Mouse (Mus musculus) intestine, postnatal 0 days (tissue): ENCODE data around the gene Olfr1331. TPM values are rescaled to one million over a fixed set of nuclear protein-coding genes. Genes with fewer than 3 reads are reported as not detected.
"Not testable (repeated sequence)": the region's sequence is repeated elsewhere in the genome, so short reads cannot be mapped to it uniquely, and the experiment has no call there.

ENCODE experiments used
- ATAC-seq: fragments of 200-750 bp; cut with Nextera tagmentation; 2 replicates; pipeline ENCODE4 v1.8.0; 2017; ENCODE audit warnings: mild to moderate bottlenecking, moderate TSS enrichment, moderate library complexity
- H3K27ac ChIP-seq: fragments of 300-500 bp; sonication (generic); 2 replicates; pipeline ENCODE4 v1.5.1; 2014; ENCODE audit warnings: mild to moderate bottlenecking, low read depth, low read length, moderate library complexity
- H3K27me3 ChIP-seq: fragments of 300-500 bp; sonication (generic); replicated peaks from 2 replicates; pipeline ENCODE4 v1.6.1; 2014; ENCODE audit warnings: low read length, mixed read lengths; ENCODE audit not compliant: control insufficient read depth, insufficient read depth
- H3K36me3 ChIP-seq: fragments of 300-500 bp; sonication (generic); 2 replicates; pipeline ENCODE4 v1.6.1; 2014; ENCODE audit warnings: mild to moderate bottlenecking, moderate library complexity; ENCODE audit not compliant: control insufficient read depth, insufficient read depth
- H3K4me1 ChIP-seq: fragments of 300-500 bp; sonication (generic); replicated peaks from 2 replicates; pipeline ENCODE4 v1.6.1; 2014; ENCODE audit warnings: antibody characterized with exemption, low read length, mixed read lengths; ENCODE audit not compliant: control insufficient read depth, insufficient read depth
- H3K4me2 ChIP-seq: fragments of 300-500 bp; sonication (generic); replicated peaks from 2 replicates; pipeline ENCODE4 v1.6.1; 2014; ENCODE audit warnings: low read depth, mild to moderate bottlenecking, moderate library complexity
- H3K4me3 ChIP-seq: fragments of 300-500 bp; sonication (generic); 2 replicates; pipeline ENCODE4 v1.5.1; 2014; ENCODE audit warnings: low read depth, low read length
- H3K9ac ChIP-seq: fragments of 300-500 bp; sonication (generic); 2 replicates; pipeline ENCODE4 v1.6.1; 2014; ENCODE audit warnings: mild to moderate bottlenecking, low read depth, low read length
- H3K9me3 ChIP-seq: fragments of 300-500 bp; sonication (generic); 2 replicates; pipeline ENCODE4 v1.6.1; 2016; ENCODE audit warnings: mixed run types; ENCODE audit not compliant: control insufficient read depth
- CTCF ChIP-seq: sonication (generic); IDR thresholded peaks from 2 replicates; pipeline ENCODE4 v1.5.1; 2016; ENCODE audit warnings: low read depth, mild to moderate bottlenecking, control low read depth, antibody characterized with exemption, moderate library complexity
- WGBS: fragments of 180-500 bp; shearing (Covaris S2); extraction: QIAGEN DNeasy Blood & Tissue Kit; methylation state at CpG from one replicate; pipeline ENCODE4 v1.1.7; 2014; 5-methylcytosine and 5-hydroxymethylcytosine counted together
- polyA plus RNA-seq: library from polyadenylated mRNA; unstranded; fragments of >200 nt; fragmentation: Nextera tagmentation; extraction: Ambion mirVana; gene quantifications from 2 replicates; pipeline ENCODE4 v1.2.1, GENCODE M21; 2015

Olfr1331 gene
- polyA plus RNA-seq, 1 experiment from 2014 or later, result not detected

DNA sequence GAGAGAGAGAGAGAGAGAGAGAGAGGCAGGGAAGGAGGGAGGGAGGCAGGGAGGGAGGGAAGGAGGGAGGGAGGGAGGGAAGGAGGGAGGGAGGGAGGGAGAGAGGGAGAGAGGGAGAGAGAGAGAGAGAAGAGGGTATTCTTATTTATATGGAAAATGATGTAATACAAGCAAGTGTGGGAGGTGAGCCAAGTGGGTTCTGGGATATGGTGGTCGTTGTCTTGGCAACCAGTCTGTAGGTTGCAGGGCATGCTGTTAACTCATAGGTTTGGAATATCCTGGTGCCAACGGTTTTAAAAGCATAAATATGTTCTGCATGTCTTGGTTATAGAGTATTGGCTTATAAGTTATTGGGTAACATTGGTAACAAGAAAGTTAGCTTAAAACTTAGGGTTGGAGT lies 37.5 kb downstream of the Olfr1331 start:
- 58% methylated on average over 2 of the region's 2 CpGs for WGBS
- ATAC-seq, result no peak
- H3K36me3 ChIP-seq, result no peaks in the 10 kb centered on the region
- no peak overlapping the region for H3K4me2 ChIP-seq
- no peaks in the 10 kb centered on the region for H3K4me1 ChIP-seq
- no peak overlapping the region for H3K4me3 ChIP-seq
- no peaks in the 10 kb centered on the region for H3K9me3 ChIP-seq
- H3K27ac ChIP-seq, result no peak overlapping the region
- no peaks in the 10 kb centered on the region for H3K27me3 ChIP-seq
- H3K9ac ChIP-seq, result no peak overlapping the region
- TF ChIP-seq CTCF, result no peak

GRCm38 (mm10) chr4:118917365-118917764 lies 52.9 kb downstream of the Olfr1331 start, which contains the start of gene Olfr1329:
Olfr1329 (minus strand) TSS chr4:118917465.
- WGBS, result 70% methylated on average over 2 of the region's 2 CpGs
- H3K9ac ChIP-seq, H3K4me3 ChIP-seq, ATAC-seq, H3K27me3 ChIP-seq, H3K9me3 ChIP-seq, H3K36me3 ChIP-seq, H3K4me2 ChIP-seq, H3K4me1 ChIP-seq, H3K27ac ChIP-seq: not testable (repeated sequence)

Other genes with a start within 250 kb of the Olfr1331 start
- 0.29 and 0.42 TPM in 2 replicates for gene Cfap57, start 243.9 kb upstream of the Olfr1331 start, polyA plus RNA-seq
- gene Ebna1bp2, start 243.8 kb upstream of the Olfr1331 start, polyA plus RNA-seq, result 76.2 and 79.9 TPM in 2 replicates
- not detected in 2 replicates for gene Olfr62, start 205.7 kb upstream of the Olfr1331 start, polyA plus RNA-seq
- not detected in 2 replicates for gene Olfr1342, start 171.9 kb upstream of the Olfr1331 start, polyA plus RNA-seq
- gene Olfr1341, start 161.1 kb upstream of the Olfr1331 start, polyA plus RNA-seq, result not detected in 2 replicates
- not detected in 2 replicates for gene Olfr1340, start 144.5 kb upstream of the Olfr1331 start, polyA plus RNA-seq
- not detected in 2 replicates for gene Olfr1339, start 132.5 kb upstream of the Olfr1331 start, polyA plus RNA-seq
- gene Olfr1338, start 105.9 kb upstream of the Olfr1331 start, polyA plus RNA-seq, result not detected in 2 replicates
- gene Olfr1337, start 82.1 kb upstream of the Olfr1331 start, polyA plus RNA-seq, result not detected in 2 replicates
- gene Olfr1335, start 54.7 kb upstream of the Olfr1331 start, polyA plus RNA-seq, result not detected in 2 replicates
- gene Olfr1333, start 28.4 kb upstream of the Olfr1331 start, polyA plus RNA-seq, result not detected in 2 replicates
- gene Olfr1330, start 23.9 kb downstream of the Olfr1331 start, polyA plus RNA-seq, result not detected in 2 replicates
- gene Olfr1329, start 52.8 kb downstream of the Olfr1331 start, polyA plus RNA-seq, result not detected in 2 replicates
- not detected in 2 replicates for gene Olfr1328, start 74.0 kb downstream of the Olfr1331 start, polyA plus RNA-seq
- 0.08 and 0.13 TPM in 2 replicates for gene Lao1, start 96.9 kb downstream of the Olfr1331 start, polyA plus RNA-seq
- gene Slc2a1, start 244.1 kb downstream of the Olfr1331 start, polyA plus RNA-seq, result 18.1 and 19.0 TPM in 2 replicates